Mouse (Mus musculus) spleen, adult 18-20 months (tissue): ENCODE results near the gene Serpina16.
"Not testable (repeated sequence)": the region's sequence is repeated elsewhere in the genome, so short reads cannot be mapped to it uniquely, and the experiment has no call there.

Experiments
- DNase-seq, 2 experiments: peaks; one replicate each; pipeline ENCODE4 v3.0.0; 2022; ENCODE audit warnings: mixed read lengths in 2 of 2

Serpina16 gene

DNA sequence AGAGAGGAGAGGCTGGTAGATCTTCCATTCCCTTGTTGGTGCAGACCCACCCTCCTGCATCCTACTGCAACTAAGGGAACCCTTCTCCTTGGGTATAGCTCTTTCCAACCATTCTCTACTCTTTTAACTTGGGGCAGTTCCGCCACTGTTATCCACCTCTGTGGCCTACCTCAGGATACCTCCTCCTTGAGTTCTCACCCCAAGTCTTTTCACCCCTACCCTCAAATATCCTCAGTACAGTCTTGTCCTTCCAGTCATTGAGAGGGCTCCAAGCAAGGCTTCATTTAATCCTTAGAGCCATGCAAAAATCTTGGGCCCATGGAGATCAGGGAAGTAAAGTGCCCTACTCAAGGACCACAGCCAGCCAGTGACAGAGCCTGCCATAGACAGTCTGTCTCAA, at the start of gene Serpina16:
TSS of gene Serpina16 (minus strand) at position 101 of the 400 bp plus-strand sequence.
- no peak for DNase-seq

DNA sequence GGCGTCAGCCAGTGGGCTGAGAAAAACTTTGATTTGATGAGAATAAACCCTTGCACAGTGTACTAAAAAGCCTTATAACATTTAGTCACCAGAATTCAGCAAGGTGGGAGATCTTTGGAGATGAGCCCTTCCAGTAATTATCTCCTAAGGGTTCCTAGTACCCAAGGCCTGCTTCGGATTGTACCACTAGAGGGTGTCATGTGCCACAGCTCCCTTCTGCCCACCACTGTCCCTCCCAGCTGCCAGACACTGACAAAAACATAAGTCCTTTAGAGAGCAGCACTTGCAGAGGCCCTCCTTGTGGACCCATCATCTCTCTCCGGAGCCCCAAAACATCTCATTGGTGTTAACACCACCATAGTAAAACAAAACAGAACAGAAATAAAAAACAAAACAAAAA, 35.6 kb upstream of the Serpina16 start:
- no peak for DNase-seq

DNA sequence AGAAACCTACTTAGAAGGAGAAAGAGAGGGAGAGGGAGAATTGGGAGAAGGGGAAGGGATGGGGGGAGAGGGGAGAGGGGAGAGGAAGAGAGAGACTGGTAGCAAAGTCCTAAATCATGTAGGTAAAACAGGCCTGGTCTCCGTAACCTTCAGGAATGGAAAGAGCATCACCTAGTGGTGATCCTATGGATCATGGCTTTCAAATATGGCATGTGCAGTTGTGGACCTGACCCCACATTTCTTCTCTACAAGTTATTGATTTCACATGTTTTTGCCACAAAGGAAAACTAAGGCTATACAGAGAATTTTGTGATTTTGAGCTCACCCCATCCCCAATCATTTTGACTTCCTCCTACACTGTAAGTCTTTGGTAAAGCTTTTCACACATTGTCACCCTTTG, 34.5 kb upstream of the Serpina16 start:
- no peak for DNase-seq

- no peak for DNase-seq
Measured at GRCm38 (mm10) chr12:103706113-103706512, 30.2 kb upstream of the Serpina16 start.

DNA sequence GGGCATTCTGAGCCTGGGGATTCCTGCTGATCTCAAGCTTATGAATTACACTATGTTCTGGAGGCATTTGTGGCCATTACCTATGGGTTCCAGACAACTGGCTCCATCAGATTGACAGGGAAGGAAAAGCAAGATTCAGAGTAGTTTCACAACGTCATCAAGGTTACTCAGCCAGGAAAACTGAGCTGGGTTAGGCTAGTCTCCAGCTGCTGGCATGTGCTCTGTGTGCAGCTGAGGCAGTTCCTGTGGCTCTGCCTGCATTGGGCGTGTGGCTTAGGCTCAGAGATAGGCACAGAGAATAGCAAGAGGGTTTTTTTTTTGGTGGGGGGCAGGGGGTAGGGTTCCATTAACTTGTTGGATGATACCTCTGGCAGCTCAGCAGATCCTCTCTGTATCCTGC, 29.6 kb upstream of the Serpina16 start:
- no peak for DNase-seq

- DNase-seq = no peak
Measured at GRCm38 (mm10) chr12:103700144-103700750, 24.3 kb upstream of the Serpina16 start.

- DNase-seq = no peak
Measured at GRCm38 (mm10) chr12:103695429-103695828, 19.5 kb upstream of the Serpina16 start, which contains the start of gene Serpina1f. Serpina1f (minus strand) TSS chr12:103695529.

DNA sequence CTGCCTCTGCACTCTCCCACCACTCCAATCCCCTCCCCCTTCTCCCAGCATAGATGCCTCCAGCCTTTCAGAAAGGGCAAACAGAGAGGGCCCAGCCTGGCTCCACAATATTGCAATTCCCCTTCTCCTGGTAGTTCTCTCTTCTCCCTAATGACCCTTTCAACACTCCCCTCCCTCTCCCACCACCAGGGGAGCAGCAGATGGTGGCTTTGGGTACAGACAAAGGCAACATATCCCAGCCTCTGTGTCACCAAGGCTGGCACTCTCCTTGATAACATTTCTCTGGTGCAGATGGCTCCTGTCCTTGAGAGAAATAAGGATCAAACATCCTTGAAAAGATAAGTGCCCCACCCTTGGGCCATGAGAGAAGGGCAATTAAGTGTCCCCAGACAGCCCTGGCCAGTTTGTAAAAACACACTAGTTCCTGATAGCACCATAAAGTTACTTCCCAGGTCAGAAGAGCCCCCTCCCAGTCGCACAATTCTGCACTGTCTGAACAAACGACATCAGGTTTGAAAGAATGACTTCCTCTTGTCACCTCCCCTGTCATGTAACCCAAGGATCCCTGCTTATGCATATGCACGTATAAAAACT, 12.4 kb upstream of the Serpina16 start:
- DNase-seq = no peak

GRCm38 (mm10) chr12:103687021-103687420, 11.1 kb upstream of the Serpina16 start:
- no peak for DNase-seq

GRCm38 (mm10) chr12:103686050-103686449, 10.1 kb upstream of the Serpina16 start:
- DNase-seq = no peak

DNA sequence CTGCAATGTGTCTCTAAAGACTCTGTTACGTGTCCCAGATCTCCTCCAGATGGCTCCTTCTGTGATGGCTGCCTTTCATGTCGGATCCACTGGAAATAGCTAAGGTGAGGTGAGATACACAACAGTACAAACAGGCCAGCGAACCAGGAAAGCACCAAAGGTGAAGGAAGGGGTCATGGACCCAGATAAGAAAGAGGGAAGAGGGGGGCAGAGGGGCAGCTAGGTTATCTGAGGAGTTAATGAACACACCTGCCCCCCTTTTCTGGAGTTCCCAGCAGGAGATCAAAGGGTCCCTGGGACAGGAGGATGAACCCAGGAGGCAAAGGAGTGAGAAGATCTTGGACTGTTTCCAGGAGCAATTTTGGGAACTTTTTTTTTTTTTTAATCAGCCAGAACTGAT, 9.4 kb upstream of the Serpina16 start:
- DNase-seq = no peak

DNA sequence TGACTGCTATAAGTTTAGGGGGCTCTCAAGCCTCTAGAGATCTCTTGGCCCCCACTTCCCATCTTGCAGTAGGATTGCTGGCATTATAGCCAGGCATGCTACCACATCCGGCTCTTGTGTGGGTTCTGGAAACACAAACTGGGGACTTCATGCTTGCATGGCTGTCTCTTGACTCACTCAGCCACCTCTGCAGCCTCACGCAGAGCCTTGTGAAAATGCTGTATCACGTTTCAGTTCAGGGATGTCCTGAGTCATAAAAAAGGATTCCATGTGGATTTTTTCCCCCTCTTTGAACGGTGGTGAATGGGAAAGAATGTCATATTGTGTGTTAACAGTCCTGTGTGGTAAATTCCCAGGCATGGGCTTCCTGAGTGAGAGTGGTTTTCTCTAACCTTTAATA, 7.8 kb upstream of the Serpina16 start:
- DNase-seq = no peak

DNA sequence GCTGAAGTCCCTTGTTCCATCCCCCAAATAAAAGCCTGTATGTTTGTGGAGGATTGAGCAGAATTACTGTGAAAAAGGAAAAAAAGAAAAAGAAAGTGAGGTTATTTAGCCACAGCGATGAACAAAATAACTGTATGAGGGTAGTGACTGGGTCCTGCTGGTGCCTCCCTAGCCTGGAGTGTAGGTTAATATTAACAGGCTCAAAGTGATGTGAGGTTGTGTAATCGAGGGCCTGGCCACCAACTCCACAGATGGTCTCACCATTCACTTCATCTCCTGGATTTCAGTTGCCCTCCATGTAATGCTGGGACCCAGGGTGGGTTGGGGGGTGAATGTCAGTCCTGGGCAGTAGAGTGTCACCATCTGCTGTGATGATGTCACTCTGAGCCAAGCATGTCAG, 5.8 kb upstream of the Serpina16 start:
- no peak for DNase-seq

DNA sequence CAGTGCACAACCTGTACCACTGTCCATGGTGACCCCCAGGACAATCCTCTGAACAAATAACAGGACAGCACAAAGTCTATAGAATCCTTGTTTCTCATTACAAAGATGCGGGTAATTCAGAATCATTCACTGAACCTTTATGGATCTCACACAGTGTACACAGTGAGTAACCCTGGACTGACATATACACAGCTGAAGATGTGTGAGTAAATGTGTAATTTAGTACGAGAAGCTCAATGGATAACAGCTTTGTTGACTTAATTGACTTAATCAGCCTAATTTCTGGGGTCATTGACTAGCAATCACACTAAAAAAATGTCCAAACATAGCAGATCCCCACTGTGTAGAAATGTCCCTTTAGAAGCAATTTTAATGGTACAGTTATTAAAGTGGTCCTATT, 5.2 kb upstream of the Serpina16 start:
- no peak for DNase-seq

DNA sequence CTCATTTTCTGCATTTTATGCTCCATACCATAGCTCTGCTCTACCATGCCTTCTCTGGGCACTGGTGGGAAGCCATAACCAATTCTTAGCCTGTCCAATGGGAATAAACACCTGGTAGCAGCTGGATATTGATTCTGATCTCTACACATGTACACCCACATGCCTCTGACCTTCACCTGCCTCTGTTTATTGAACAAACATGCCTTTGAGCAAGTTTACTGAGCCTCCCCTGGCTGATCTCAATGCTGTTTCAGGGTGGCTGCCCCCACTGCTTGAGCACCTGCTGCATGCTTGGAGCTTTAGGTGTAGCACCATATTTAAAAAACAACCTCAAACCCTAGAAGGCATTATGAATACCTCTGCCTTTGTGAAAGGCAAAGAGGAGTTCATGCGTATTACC, 3.9 kb upstream of the Serpina16 start:
- DNase-seq = not testable (repeated sequence)

DNA sequence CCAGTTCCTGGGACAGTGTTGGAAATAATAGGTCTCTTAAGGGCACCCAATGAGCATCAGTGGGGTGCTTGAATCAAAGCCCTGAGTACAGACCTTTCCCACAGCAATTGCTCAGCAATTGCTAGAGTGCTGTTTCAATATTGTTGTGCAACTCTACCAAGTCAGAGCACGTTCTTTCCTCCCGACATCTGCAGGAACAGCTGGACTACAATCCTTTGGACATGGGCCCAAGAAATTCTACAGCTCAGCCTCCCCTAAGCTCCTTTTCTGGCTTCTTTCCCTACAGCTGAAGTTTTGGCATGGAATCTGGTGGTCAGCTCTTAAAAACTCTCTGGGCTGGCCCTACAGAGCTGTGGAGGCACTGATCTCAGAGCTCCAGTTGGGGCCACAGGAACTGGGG, 2.8 kb downstream of the Serpina16 start:
- no peak for DNase-seq

DNA sequence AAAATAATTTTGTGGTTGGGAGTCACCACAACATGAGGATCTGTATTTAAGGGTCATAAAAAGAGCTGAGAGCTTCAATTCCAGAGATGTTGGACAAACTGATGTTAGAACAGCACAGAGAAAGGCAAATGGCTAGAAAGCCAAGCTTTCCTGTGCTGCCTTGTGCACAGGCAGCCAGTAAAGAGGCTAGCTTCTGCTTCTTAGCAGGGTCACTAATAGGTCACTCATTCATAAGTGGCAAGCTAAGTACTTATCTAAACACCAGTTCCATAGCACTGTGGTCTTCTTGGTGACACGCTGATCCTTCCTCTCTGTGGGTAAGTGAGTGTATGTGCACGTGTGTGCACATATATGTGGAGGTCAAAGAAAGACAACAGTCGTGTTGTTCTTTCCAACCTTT, 4.5 kb downstream of the Serpina16 start:
- no peak for DNase-seq

GRCm38 (mm10) chr12:103670964-103671363, 5.0 kb downstream of the Serpina16 start:
- DNase-seq = no peak

- DNase-seq = no peak
Measured at GRCm38 (mm10) chr12:103670344-103670743, 5.6 kb downstream of the Serpina16 start.

DNA sequence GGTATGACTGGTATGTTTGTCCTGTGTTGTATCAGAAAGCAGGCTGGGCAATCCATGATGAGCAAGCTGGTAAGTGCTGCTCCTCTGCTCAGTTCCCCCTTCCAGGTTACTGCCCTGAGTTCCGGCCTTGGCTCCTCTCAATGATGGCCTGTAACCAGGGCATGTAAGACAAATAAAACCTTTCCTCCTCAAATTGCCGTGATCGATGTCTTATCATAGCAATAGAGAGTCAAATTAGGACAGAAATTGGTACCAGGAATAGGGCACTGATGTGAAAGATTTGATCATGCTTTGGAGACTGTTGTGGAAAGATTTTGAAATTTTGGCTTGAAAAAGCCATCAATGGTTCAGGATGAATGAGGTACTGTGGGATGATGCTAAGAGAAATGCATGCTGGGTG, 10.7 kb downstream of the Serpina16 start:
- no peak for DNase-seq

- DNase-seq = not testable (repeated sequence)
Measured at GRCm38 (mm10) chr12:103662053-103662452, 13.9 kb downstream of the Serpina16 start.

DNA sequence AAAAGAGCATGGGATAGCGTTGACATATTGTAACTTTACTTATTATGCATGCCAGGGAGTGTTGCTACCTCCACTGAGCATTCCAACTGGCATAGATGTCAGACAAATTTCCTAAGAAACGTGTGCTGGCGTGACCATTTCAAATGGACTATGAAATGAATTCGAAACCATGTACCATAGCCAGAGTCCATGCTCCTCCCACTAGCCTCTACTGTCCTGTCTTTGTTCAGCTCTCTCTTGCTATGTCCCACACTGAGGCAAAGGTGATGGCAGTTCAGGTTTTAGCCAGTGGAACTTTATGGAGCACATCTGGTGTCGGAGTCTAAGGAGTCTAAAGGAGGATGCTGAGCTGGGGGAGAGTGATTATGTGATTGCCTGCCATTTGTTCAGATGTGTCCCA, 15.9 kb downstream of the Serpina16 start:
- DNase-seq = no peak

DNA sequence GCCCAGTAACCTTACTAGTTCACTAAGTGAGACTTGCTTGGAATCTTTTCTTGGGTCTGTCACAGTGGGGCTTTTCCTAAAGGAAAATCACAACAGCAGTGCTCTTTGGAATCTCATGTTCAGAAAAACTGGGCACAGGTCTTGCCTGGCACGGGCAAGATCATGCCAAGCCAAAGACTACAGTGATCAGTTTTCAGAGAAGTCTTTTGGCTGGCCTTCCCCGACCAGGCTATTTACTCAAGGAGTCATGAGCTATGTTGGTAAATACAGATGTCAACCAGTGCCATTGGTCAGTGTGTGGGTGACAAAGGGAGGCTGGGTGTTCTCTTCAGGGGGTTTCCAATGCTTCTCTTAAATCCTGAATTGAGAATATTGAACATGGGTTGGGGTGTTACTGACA, 16.8 kb downstream of the Serpina16 start:
- DNase-seq = no peak

DNA sequence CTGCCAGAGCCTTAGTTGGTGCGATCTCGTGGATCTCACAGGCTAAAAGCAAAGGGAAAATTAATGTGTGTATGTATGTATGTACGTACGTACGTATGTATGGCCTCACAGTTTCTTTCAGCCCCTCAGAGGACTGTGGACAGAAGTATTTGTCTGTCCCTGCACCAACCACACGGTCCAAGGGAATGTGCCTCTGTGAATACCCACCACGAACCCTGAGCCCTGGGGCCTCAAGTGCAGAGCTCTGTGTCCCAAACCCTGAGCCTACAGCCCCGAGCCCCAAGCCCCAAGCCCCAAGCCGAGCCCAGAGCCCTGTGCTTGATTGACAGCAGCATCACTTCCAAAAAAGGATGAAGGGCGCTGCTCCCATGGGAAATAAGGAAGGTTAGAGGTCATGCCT, 17.9 kb downstream of the Serpina16 start:
- DNase-seq = no peak
